Mouse (Mus musculus) liver, embryonic 12.5 days (tissue): ENCODE data around the gene H2afy2. TPM values are rescaled to one million over a fixed set of nuclear protein-coding genes. Genes with fewer than 3 reads are reported as not detected.

ENCODE experiments used
- ATAC-seq: fragments of 200-750 bp; cut with Nextera tagmentation; 2 replicates; pipeline ENCODE4 v1.8.0; 2017; ENCODE audit warnings: moderate number of reproducible peaks, mild to moderate bottlenecking, moderate library complexity
- H3K27ac ChIP-seq: fragments of 300-500 bp; sonication (generic); 2 replicates; pipeline ENCODE4 v1.5.1; 2016; ENCODE audit warnings: mild to moderate bottlenecking
- H3K27me3 ChIP-seq: fragments of 300-500 bp; sonication (generic); replicated peaks from 2 replicates; pipeline ENCODE4 v1.6.1; 2016; ENCODE audit warnings: mild to moderate bottlenecking, moderate library complexity
- H3K36me3 ChIP-seq: fragments of 300-500 bp; sonication (generic); 2 replicates; pipeline ENCODE4 v1.6.1; 2016; ENCODE audit warnings: mild to moderate bottlenecking, moderate library complexity
- H3K4me1 ChIP-seq: fragments of 300-500 bp; sonication (generic); 2 replicates; pipeline ENCODE4 v1.6.1; 2016
- H3K4me2 ChIP-seq: fragments of 300-500 bp; sonication (generic); 2 replicates; pipeline ENCODE4 v1.6.1; 2016; ENCODE audit warnings: mild to moderate bottlenecking, moderate library complexity
- H3K4me3 ChIP-seq: fragments of 300-500 bp; sonication (generic); 2 replicates; pipeline ENCODE4 v1.5.1; 2016; ENCODE audit warnings: mild to moderate bottlenecking, moderate library complexity
- H3K9ac ChIP-seq: fragments of 300-500 bp; sonication (generic); 2 replicates; pipeline ENCODE4 v1.6.1; 2016; ENCODE audit warnings: mild to moderate bottlenecking, moderate library complexity
- H3K9me3 ChIP-seq: fragments of 300-500 bp; sonication (generic); replicated peaks from 2 replicates; pipeline ENCODE4 v1.6.1; 2016; ENCODE audit warnings: mild to moderate bottlenecking, moderate library complexity
- WGBS: fragments of 180-500 bp; shearing (Covaris S2); methylation state at CpG from one replicate; pipeline ENCODE4 v1.1.7; 2016; ENCODE audit not compliant: insufficient replicate concordance; 5-methylcytosine and 5-hydroxymethylcytosine counted together
- polyA plus RNA-seq: library from polyadenylated mRNA; unstranded; fragments of >200 nt; fragmentation: Nextera tagmentation; extraction: Ambion mirVana; gene quantifications from 2 replicates; pipeline ENCODE4 v1.2.1, GENCODE M21; 2016

H2afy2 gene
- polyA plus RNA-seq, 1 experiment from 2014 or later: 17.3 TPM

DNA sequence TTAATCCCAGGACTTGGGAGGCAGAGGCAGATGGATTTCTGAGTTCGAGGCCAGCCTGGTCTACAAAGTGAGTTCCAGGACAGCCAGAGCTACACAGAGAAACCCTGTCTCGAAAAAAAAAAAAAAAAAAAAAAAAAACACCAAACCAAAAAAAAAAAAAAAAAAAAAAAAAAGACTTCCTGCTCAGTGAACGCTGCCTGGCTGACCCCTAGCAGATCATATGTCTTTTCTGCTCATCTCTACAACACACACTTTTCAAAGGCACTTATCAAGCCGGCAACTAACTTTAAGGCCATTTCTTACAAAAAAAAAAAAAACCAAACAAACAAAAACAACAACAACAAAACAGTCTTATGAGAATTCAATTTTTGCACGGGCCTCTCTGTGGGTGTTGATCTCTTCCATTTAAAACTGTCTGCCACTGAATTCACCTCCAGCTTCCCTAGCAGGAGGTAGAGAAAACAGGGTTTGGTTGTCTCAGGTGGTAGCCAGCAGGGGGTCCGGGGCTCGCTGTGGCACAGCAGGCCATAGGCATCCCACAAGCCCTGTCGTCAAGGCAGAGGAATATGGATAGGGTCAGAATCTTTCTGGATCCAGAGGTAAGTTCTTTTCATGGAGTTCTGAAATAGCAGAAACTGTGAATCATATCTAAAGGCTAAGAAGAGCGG is 2.4 kb downstream of the H2afy2 start:
- ATAC-seq: no peak
- H3K36me3 ChIP-seq: no peaks in the 10 kb centered on the region
- no peak overlapping the region for H3K4me3 ChIP-seq
- H3K4me1 ChIP-seq: no peaks in the 10 kb centered on the region
- no peaks in the 10 kb centered on the region for H3K9me3 ChIP-seq
- H3K4me2 ChIP-seq: no peak overlapping the region
- WGBS: 33% methylated on average over 8 of the region's 9 CpGs
- no peak overlapping the region for H3K27ac ChIP-seq
- H3K9ac ChIP-seq: no peak overlapping the region
- peaks cover 55% of the 10 kb centered on the region for H3K27me3 ChIP-seq

DNA sequence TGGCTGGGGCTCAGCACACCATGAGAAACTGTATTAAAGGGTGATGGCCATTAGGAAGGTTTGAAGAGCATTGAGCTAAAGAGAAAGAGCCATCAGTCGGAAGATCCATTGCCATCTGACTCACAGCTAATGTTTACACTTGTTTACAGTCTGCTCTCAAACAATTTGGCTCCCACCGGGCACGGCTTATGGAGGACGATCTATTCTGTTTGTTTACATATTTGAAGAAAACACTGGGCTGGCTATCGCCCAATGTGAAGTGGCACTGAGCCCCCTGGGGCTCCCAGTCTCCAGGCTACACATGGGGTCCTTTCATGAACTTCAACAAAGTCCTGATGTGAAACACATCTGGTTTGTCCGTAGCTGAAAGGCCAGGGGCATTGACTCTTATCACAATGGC is 17.1 kb downstream of the H2afy2 start:
- Histone ChIP-seq H3K9me3 (no peaks in the 10 kb centered on the region), H3K9ac (no peak overlapping the region), H3K4me3 (no peak overlapping the region), H3K36me3 (no peaks in the 10 kb centered on the region), H3K4me2 (no peak overlapping the region), H3K27ac (no peak overlapping the region), H3K27me3 (no peaks in the 10 kb centered on the region), H3K4me1 (no peaks in the 10 kb centered on the region)
- no peak for ATAC-seq
- WGBS: 51% methylated on average over 6 of the region's 6 CpGs

DNA sequence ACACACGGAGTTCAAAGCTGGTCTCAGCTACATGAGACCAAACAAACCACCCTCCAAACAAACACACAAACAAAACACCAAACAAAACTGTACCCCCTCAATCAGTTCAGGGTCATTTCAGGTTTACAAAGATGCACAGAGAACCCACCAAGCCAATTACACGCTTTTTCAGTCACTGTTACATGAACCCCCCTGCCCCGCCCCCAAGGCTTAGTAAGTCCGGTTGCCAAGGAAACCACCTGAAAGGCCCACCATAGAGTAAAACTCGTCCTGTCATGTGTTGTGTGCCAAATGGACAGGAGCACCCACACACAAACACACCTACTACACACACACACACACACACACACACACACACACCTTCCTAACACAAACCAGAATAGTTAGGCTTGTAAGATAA is 18.4 kb downstream of the H2afy2 start:
- no peaks in the 10 kb centered on the region for H3K4me1 ChIP-seq
- no peak overlapping the region for H3K4me2 ChIP-seq
- no peaks in the 10 kb centered on the region for H3K36me3 ChIP-seq
- no peak overlapping the region for H3K4me3 ChIP-seq
- no peaks in the 10 kb centered on the region for H3K9me3 ChIP-seq
- ATAC-seq: no peak
- no peaks in the 10 kb centered on the region for H3K27me3 ChIP-seq
- 57% methylated on average over 5 of the region's 5 CpGs for WGBS
- no peak overlapping the region for H3K27ac ChIP-seq
- H3K9ac ChIP-seq: no peak overlapping the region

DNA sequence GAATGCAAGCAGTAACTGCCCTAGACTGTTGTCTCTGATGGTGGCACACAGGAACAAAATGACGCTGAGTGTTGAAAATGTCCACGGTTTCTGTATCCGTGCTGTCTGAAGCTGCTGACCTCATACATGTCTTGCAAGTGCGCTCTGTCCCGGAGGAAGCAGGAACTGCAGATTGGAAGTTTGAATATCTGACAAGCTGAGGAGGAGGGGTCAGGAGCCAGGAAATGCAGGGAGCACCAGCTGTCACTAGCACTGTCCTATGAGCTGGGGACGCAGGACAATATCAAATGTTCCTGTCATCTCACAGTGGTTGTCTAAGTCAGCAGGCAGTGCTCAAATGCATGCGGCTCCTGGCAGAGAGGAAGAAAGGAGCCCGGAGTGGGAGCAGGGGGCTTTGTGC is 19.3 kb downstream of the H2afy2 start:
- no peak for ATAC-seq
- no peak overlapping the region for H3K9ac ChIP-seq
- H3K4me1 ChIP-seq: no peaks in the 10 kb centered on the region
- H3K27ac ChIP-seq: no peak overlapping the region
- no peaks in the 10 kb centered on the region for H3K27me3 ChIP-seq
- no peak overlapping the region for H3K4me3 ChIP-seq
- 59% methylated on average over 8 of the region's 8 CpGs for WGBS
- H3K36me3 ChIP-seq: no peaks in the 10 kb centered on the region
- H3K9me3 ChIP-seq: no peaks in the 10 kb centered on the region
- H3K4me2 ChIP-seq: no peak overlapping the region

DNA sequence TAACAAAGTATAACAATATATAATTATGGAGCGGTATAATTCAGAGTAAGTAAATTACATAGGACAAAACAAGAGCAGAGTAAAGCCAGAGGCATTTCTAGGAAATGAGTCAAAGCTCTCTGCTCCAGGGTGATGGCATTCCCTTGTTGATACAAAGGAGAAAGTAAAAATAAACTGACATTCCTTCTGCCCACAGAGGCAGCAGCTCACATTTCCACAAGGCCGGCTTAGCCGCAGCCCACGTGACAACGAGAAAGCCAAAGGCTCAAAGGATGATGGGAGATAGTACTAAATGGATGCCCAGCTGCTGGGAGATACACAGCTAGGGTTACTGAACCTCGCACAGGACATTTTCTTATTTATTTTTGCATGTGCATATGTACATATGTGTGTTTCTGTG is 24.1 kb downstream of the H2afy2 start:
- Histone ChIP-seq H3K36me3 (no peaks in the 10 kb centered on the region), H3K4me2 (no peak overlapping the region), H3K27me3 (no peaks in the 10 kb centered on the region), H3K4me1 (no peaks in the 10 kb centered on the region), H3K27ac (no peak overlapping the region), H3K4me3 (no peak overlapping the region), H3K9me3 (no peaks in the 10 kb centered on the region), H3K9ac (no peak overlapping the region)
- no peak for ATAC-seq
- WGBS: 46% methylated on average over 6 of the region's 6 CpGs

DNA sequence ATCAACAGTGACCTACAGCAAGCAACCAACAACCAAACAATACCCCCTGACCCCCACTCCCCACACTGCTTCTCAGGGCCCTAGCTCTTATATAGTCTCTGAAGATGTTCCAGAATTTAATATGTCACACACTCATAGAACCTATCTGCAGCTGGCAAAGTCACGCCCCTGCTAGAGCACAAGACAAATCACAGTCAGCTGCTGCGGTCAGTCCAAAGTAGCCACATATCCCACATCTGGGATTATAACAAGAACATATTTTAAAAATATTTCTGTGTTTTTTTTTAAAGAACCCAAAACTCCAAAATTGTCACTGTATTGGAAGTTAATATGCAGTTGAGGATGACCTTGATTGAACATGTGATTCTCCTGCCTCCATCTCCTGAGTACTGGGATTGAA is 25.0 kb downstream of the H2afy2 start:
- no peak overlapping the region for H3K4me3 ChIP-seq
- H3K9me3 ChIP-seq: no peaks in the 10 kb centered on the region
- no peak overlapping the region for H3K4me2 ChIP-seq
- no peak overlapping the region for H3K27ac ChIP-seq
- 83% methylated on average over 2 of the region's 2 CpGs for WGBS
- no peaks in the 10 kb centered on the region for H3K36me3 ChIP-seq
- no peak for ATAC-seq
- no peaks in the 10 kb centered on the region for H3K27me3 ChIP-seq
- no peak overlapping the region for H3K9ac ChIP-seq
- no peaks in the 10 kb centered on the region for H3K4me1 ChIP-seq

DNA sequence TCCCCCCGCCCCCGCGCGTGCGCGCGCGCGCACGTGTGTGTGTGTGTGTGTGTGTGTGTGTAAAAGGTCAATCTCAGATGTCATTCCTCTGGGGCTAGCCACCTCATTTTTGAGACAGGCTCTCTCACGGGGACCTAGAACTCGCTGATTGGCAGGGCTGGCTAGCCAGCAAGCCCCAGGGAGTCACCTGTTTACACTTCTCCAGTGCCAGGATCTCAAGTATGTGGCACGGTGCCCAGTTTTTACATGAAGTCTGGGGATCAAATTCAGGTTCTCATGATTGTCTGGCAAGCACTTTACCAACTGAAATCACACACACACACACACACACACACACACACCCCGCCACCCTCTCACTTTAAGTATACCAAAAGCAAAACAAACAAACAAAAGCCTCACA is 26.9 kb downstream of the H2afy2 start:
- Histone ChIP-seq H3K4me2 (no peak overlapping the region), H3K4me1 (no peaks in the 10 kb centered on the region), H3K9ac (no peak overlapping the region), H3K4me3 (no peak overlapping the region), H3K27me3 (no peaks in the 10 kb centered on the region), H3K27ac (no peak overlapping the region), H3K36me3 (no peaks in the 10 kb centered on the region; the same call in 1 of the 2 replicates), H3K9me3 (no peaks in the 10 kb centered on the region)
- no peak for ATAC-seq
- WGBS: 84% methylated on average over 14 of the region's 14 CpGs

DNA sequence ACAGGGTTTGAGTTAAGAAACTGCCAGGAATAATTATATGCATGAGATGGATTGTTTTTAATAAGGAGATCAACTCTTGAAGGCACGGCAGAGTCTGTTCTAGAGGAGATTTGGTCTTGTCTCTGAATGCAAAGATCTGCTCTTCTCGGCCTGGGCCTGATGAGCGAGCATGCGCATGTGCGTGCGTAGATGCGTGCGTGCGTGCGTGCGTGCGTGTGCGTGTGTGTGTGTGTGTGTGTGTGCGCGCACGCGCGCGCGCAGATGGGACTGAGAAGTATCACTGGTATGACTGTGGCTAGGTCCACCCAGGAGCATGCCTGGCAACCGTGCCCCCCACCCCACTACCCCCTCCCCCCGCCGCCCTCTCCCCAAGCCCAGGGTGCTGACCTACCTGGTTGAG is 30.9 kb downstream of the H2afy2 start:
- H3K36me3 ChIP-seq: no peaks in the 10 kb centered on the region; the same call in 1 of the 2 replicates
- WGBS: 94% methylated on average over 23 of the region's 23 CpGs
- ATAC-seq: no peak

DNA sequence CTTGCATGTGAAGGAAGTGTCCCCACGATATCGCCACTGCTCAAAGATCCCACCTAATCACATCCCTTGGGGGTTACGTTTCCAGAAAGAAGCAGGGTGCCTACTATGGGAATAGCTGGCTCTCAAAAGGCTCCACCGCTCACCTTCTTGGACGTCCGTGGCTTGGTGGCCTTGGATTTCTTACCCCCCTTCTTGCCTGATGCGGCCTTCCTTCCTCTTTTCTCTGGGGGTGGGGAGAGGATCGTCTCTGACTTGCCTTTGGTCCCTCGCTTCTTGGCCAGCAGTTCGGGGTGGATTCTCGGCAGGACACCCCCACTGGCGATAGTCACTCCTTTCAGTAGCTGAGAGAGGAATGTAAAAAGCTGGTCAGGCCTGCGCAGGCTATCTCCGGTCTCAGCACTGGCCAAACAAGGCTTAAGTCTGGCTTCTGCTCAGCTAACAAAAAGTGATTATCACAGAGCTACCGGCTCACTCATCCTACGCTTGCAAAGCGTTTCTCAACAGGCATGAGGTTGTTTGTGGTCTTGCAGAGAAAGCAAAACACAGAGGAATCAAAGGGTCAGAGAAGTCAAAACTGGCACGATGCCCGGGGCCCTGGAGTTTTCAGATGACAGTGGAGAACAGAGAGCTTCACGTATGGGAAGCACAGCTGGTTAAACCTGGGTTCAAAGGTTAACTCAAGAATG is 32.3 kb downstream of the H2afy2 start:
- H3K4me2 ChIP-seq: no peak overlapping the region
- ATAC-seq: peak; percentile 18; the same call in 1 of the 2 replicates
- peaks cover 7% of the 10 kb centered on the region for H3K36me3 ChIP-seq

More for the DNA sequence above, 30.9 kb downstream of the H2afy2 start:
- Histone ChIP-seq H3K9me3 (no peaks in the 10 kb centered on the region), H3K27ac (no peak overlapping the region), H3K9ac (no peak overlapping the region), H3K4me3 (no peak overlapping the region), H3K4me1 (no peaks in the 10 kb centered on the region), H3K4me2 (no peak overlapping the region), H3K27me3 (no peaks in the 10 kb centered on the region)

DNA sequence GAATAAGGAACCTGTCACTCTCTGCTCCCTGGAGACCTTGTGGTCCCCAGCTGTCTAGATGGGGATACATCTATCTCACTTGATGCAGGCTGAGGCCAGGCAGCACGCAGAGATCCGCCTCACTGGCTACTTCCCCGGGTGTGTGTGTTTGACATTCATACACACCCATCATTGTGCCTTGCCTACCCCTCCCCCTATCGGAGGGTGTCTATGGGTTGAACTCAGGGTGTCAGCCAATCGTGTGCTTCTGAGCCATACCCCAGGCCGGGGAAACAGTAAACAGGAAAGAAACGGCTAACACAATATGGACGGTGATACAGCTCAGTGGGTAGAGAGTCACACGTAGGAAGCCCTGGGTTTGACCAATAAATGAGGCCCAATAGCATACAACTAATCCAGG is 33.9 kb downstream of the H2afy2 start:
- ATAC-seq: no peak
- 70% methylated on average over 9 of the region's 9 CpGs for WGBS
- Histone ChIP-seq H3K27ac (no peak overlapping the region), H3K4me2 (no peak overlapping the region), H3K4me1 (no peaks in the 10 kb centered on the region), H3K27me3 (no peaks in the 10 kb centered on the region), H3K4me3 (no peak overlapping the region), H3K9me3 (peaks cover 4% of the 10 kb centered on the region), H3K36me3 (peaks cover 24% of the 10 kb centered on the region), H3K9ac (no peak overlapping the region)

More for the DNA sequence above, 32.3 kb downstream of the H2afy2 start:
- no peaks in the 10 kb centered on the region for H3K27me3 ChIP-seq
- 46% methylated on average over 20 of the region's 20 CpGs for WGBS
- H3K9me3 ChIP-seq: no peaks in the 10 kb centered on the region
- no peaks in the 10 kb centered on the region for H3K4me1 ChIP-seq
- no peak overlapping the region for H3K4me3 ChIP-seq
- no peak overlapping the region for H3K27ac ChIP-seq
- H3K9ac ChIP-seq: no peak overlapping the region

DNA sequence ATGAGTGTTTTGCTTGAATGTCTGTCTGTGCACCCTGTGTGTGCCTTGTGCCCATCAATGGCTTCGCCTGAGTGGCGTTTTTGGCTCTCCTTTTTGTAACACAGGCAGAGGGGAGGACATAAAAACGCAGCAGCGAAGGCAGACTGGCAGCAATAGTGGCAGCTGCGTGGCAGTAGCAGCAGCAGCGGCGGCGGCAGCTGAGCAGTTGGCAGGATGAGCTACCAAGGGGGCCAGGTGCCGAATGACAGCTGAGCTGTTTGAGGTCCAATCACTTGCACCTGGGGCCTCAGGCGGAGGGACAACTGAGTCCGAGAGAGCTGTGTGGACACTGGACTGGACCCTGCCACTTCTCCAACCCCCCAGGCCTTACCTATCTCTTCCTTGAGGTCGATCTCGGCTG is 36.6 kb downstream of the H2afy2 start:
- H3K4me2 ChIP-seq: no peak overlapping the region
- H3K4me1 ChIP-seq: no peaks in the 10 kb centered on the region
- H3K9me3 ChIP-seq: peaks cover 9% of the 10 kb centered on the region
- no peaks in the 10 kb centered on the region for H3K27me3 ChIP-seq
- H3K36me3 ChIP-seq: peaks cover 32% of the 10 kb centered on the region
- H3K9ac ChIP-seq: no peak overlapping the region
- WGBS: 77% methylated on average over 13 of the region's 13 CpGs
- no peak for ATAC-seq
- no peak overlapping the region for H3K4me3 ChIP-seq
- H3K27ac ChIP-seq: no peak overlapping the region

DNA sequence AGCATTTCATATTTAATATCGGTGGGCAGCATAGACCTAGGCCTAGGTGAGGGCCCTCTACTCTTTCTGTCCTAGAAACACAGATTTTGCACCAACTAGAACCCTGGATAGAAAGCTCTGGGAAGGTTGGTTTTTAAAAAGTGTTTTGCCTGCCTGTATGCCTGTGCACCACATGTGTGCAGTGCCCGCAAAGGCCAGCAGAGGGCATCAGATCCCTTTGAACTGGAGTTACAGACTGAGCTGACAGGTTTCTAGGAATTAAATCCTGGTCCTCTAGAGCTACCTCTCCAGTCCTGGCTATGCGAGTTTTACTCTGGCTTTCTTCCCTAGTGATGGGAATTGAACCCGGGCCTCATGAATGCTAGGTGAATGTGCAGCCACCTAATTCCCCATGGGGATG is 38.8 kb downstream of the H2afy2 start:
- Histone ChIP-seq H3K4me3 (no peak overlapping the region), H3K9ac (no peak overlapping the region), H3K4me1 (no peaks in the 10 kb centered on the region), H3K27ac (no peak overlapping the region), H3K4me2 (no peak overlapping the region), H3K9me3 (peaks cover 9% of the 10 kb centered on the region), H3K36me3 (peaks cover 33% of the 10 kb centered on the region), H3K27me3 (no peaks in the 10 kb centered on the region)
- ATAC-seq: no peak
- WGBS: 68% methylated on average over 4 of the region's 4 CpGs
